ENCODE assay signal across 26 mouse cellular contexts in genomic region chr12:85378271-85378670, GRCm38 (mm10). TPM values are rescaled to one million over a fixed set of nuclear protein-coding genes. Genes with fewer than 3 reads are reported as not detected.
DNase-seq lines count a peak whose midpoint lies in the region; ATAC-seq and TF ChIP-seq lines count a peak whose summit lies in the region.
"Had no signal": no experiment of that assay in that cellular context is flagged by ENCODE, and none has a peak within 500 bp of the region (broad histone marks: within the 10 kb centered on the region; RNA-seq: fewer than 3 reads in every experiment).

No protein-coding gene starts in this region.

- no peak overlapping the region for H3K27ac ChIP-seq in intestine, postnatal 0 days (ENCODE audit: low read depth, low read length)
- H3K27ac ChIP-seq in intestine, embryonic 15.5 days, result no peak overlapping the region
- no peak overlapping the region for H3K27ac ChIP-seq in CH12.LX (ENCODE audit: insufficient read depth, low read depth)
- H3K27ac ChIP-seq: forebrain, embryonic 12.5 days; limb, embryonic 13.5 days; liver, embryonic 14.5 days; neural tube, embryonic 15.5 days had no signal

- TF ChIP-seq RAD21 in CH12.LX (IDR thresholded peaks at IDR 0.05; ENCODE audit: low read depth, low read length), result peak; percentile 55

- no peak for TF ChIP-seq EP300 in CH12.LX (IDR thresholded peaks at IDR 0.05; ENCODE audit: low read length)

- no peaks in the 10 kb centered on the region for H3K36me3 ChIP-seq in intestine, postnatal 0 days (ENCODE audit: control insufficient read depth, insufficient read depth)
- H3K36me3 ChIP-seq in intestine, embryonic 15.5 days, result no peaks in the 10 kb centered on the region
- no peaks in the 10 kb centered on the region for H3K36me3 ChIP-seq in CH12.LX (replicated peaks in 1 of 2; ENCODE audit: control insufficient read depth in 1 of 2, insufficient read depth in 1 of 2, low read length in 1 of 2)
- H3K36me3 ChIP-seq: forebrain, embryonic 12.5 days; limb, embryonic 13.5 days; neural tube, embryonic 15.5 days had no signal

- ATAC-seq in intestine, postnatal 0 days, result no peak
- no peak for ATAC-seq in intestine, embryonic 15.5 days
- ATAC-seq: hindbrain, embryonic 16.5 days; lung, postnatal 0 days had no signal

- no peaks in the 10 kb centered on the region for H3K27me3 ChIP-seq in intestine, postnatal 0 days (replicated peaks; ENCODE audit: control insufficient read depth, insufficient read depth, low read length)
- H3K27me3 ChIP-seq in intestine, embryonic 15.5 days (replicated peaks), result no peaks in the 10 kb centered on the region
- no peaks in the 10 kb centered on the region for H3K27me3 ChIP-seq in CH12.LX (replicated peaks)
- H3K27me3 ChIP-seq: forebrain, embryonic 12.5 days; limb, embryonic 13.5 days; neural tube, embryonic 15.5 days had no signal

- in situ Hi-C loops in CH12.LX (cut with MboI; ENCODE audit: low pct_ligation_motif_present, low pct_unique_long_range_greater_than_20kb, low sequenced_read_pairs), result loop anchor here (10.0 kb wide), 1 partner anchor 107 kb away; no protein-coding TSS in a partner anchor

- no peak for TF ChIP-seq POLR2A in CH12.LX (IDR thresholded peaks at IDR 0.05; ENCODE audit: low read depth, low read length)

- DNase-seq in 416B (ENCODE audit: low read depth) (peak; percentile 48), CH12.LX (ENCODE audit: extremely low read depth) (no peak)
- DNase-seq in induced T-regulatory cell, adult 2 months (ENCODE audit: low read depth), result peak; percentile 45
- DNase-seq in cerebellum, adult 18-20 months, result no peak
- DNase-seq in adrenal gland, postnatal 14 days, result no peak
- DNase-seq in adrenal gland, postnatal 25 days, result no peak
- DNase-seq: adrenal gland, adult 8-10 months; cerebellum, adult 11-12 months; cerebellum, postnatal 36 days; gastrocnemius, postnatal 10 days; heart, adult 18-20 months; heart, postnatal 4 days; kidney, adult 9 months; kidney, postnatal 25 days; layer of hippocampus, adult 9-11 months; midbrain, embryonic 14.5 days; right cerebral cortex, postnatal 25 days had no signal

- WGBS in intestine, postnatal 0 days, result 95% methylated on average over 2 of the region's 2 CpGs
- WGBS in intestine, embryonic 15.5 days, result 92% methylated on average over 2 of the region's 2 CpGs

- dilution Hi-C loops in CH12.LX (cut with MboI; ENCODE audit: extremely low pct_ligation_motif_present, extremely low pct_unique_long_range_greater_than_20kb, low sequenced_read_pairs), result no loop called here

- no peak overlapping the region for H3K9ac ChIP-seq in intestine, postnatal 0 days (ENCODE audit: low read depth, low read length)
- H3K9ac ChIP-seq in intestine, embryonic 15.5 days, result no peak overlapping the region
- H3K9ac ChIP-seq in CH12.LX (ENCODE audit: insufficient read depth, low read depth), result no peak overlapping the region
- H3K9ac ChIP-seq: forebrain, embryonic 12.5 days; limb, embryonic 13.5 days; liver, embryonic 14.5 days; neural tube, embryonic 15.5 days had no signal

- TF ChIP-seq CTCF in intestine, postnatal 0 days (IDR thresholded peaks at IDR 0.05; ENCODE audit: low read depth), result peak; percentile 50
- TF ChIP-seq CTCF in CH12.LX (conservative IDR thresholded peaks at IDR 0.05 in 1 of 2, IDR thresholded peaks at IDR 0.05 in 1 of 2; ENCODE audit: low read depth in 2 of 2, low read length in 2 of 2), result peak in 1 of 2 experiments; percentile 60; a peak in 2 of 4 replicates

- no peak overlapping the region for H3K4me3 ChIP-seq in intestine, postnatal 0 days (ENCODE audit: low read depth, low read length)
- H3K4me3 ChIP-seq in intestine, embryonic 15.5 days (replicated peaks), result no peak overlapping the region
- H3K4me3 ChIP-seq in CH12.LX (replicated peaks in 1 of 3; ENCODE audit: low read depth in 2 of 3, low read length in 2 of 3, poor library complexity in 1 of 3), result no peak overlapping the region
- H3K4me3 ChIP-seq: forebrain, embryonic 12.5 days; limb, embryonic 13.5 days; myocyte; neural tube, embryonic 15.5 days had no signal

- 0 out of 2 replicates have a peak, but pooled peaks cover 4% of the 10 kb centered on the region for H3K4me1 ChIP-seq in intestine, postnatal 0 days (replicated peaks; ENCODE audit: control insufficient read depth, insufficient read depth, low read length)
- H3K4me1 ChIP-seq in intestine, embryonic 15.5 days (replicated peaks), result no peaks in the 10 kb centered on the region
- H3K4me1 ChIP-seq in CH12.LX (ENCODE audit: control insufficient read depth in 1 of 2, insufficient read depth in 2 of 2), result peaks cover 0 to 3% of the 10 kb centered on the region in 2 experiments; a peak in 1 of 4 replicates
- H3K4me1 ChIP-seq: limb, embryonic 13.5 days had no signal

- H3K9me3 ChIP-seq in intestine, postnatal 0 days (ENCODE audit: control insufficient read depth), result no peaks in the 10 kb centered on the region
- no peaks in the 10 kb centered on the region for H3K9me3 ChIP-seq in intestine, embryonic 15.5 days
- no peaks in the 10 kb centered on the region for H3K9me3 ChIP-seq in CH12.LX (replicated peaks; ENCODE audit: low read length)
- H3K9me3 ChIP-seq: forebrain, embryonic 12.5 days; limb, embryonic 13.5 days; neural tube, embryonic 15.5 days had no signal

- H3K79me2 ChIP-seq in CH12.LX (replicated peaks; ENCODE audit: control insufficient read depth, extremely low read depth, insufficient read depth, poor library complexity, severe bottlenecking), result peaks cover 12% of the 10 kb centered on the region

- no peak overlapping the region for H3K4me2 ChIP-seq in intestine, postnatal 0 days (replicated peaks; ENCODE audit: low read depth)
- no peak overlapping the region for H3K4me2 ChIP-seq in intestine, embryonic 15.5 days (replicated peaks)
- no peak overlapping the region for H3K4me2 ChIP-seq in CH12.LX (ENCODE audit: insufficient read depth, low read depth, poor library complexity, severe bottlenecking)
- H3K4me2 ChIP-seq: forebrain, embryonic 12.5 days; limb, embryonic 13.5 days; neural tube, embryonic 15.5 days had no signal

TF ChIP-seq in CH12.LX, 34 proteins besides CTCF, POLR2A, EP300 and RAD21:
- TF ChIP-seq ZC3H11A (IDR thresholded peaks at IDR 0.05; ENCODE audit: low read depth, low read length), result 0 out of 2 replicates have a peak, but pooled peaks have one; percentile 2
- no peak for TF ChIP-seq HCFC1 (IDR thresholded peaks at IDR 0.05; ENCODE audit: low read depth, low read length)
- peak; percentile 39 for TF ChIP-seq SMC3 (IDR thresholded peaks at IDR 0.05; ENCODE audit: low read depth, low read length)

RNA-seq across cellular contexts. Expression of gene Tmed10, which starts 3.6 kb away (rescaled TPM):
- polyA plus RNA-seq in intestine, postnatal 0 days (2015; fragmentation: Nextera tagmentation; extraction: Ambion mirVana), result 328 TPM in 2 replicates
- polyA plus RNA-seq in intestine, embryonic 15.5 days (2015; fragmentation: Nextera tagmentation; extraction: Ambion mirVana), result 343 and 345 TPM in 2 replicates
- total RNA-seq in CH12.LX (2012; rRNA removed) (70.2 and 73.8 TPM in 2 replicates), CH12.LX (2014; rRNA removed) (59.8 and 60.0 TPM in 2 replicates)
- polyA plus RNA-seq in CH12.LX (2012; ENCODE audit: insufficient read length, low read depth), result 211 and 216 TPM in 2 replicates
- 236 and 243 TPM in 2 replicates for total RNA-seq in adrenal gland, postnatal 14 days (2021)
- total RNA-seq in adrenal gland, postnatal 25 days (2021), result 287 and 302 TPM in 2 replicates

RNA-seq across cellular contexts. Expression of gene Nek9, which starts 39.1 kb away (rescaled TPM):
- 10.2 and 10.3 TPM in 2 replicates for polyA plus RNA-seq in intestine, postnatal 0 days (2015; fragmentation: Nextera tagmentation; extraction: Ambion mirVana)
- 16.2 and 16.7 TPM in 2 replicates for polyA plus RNA-seq in intestine, embryonic 15.5 days (2015; fragmentation: Nextera tagmentation; extraction: Ambion mirVana)
- total RNA-seq in CH12.LX (2012; rRNA removed), result 23.5 and 27.4 TPM in 2 replicates
- total RNA-seq in CH12.LX (2014; rRNA removed), result 12.7 and 15.6 TPM in 2 replicates
- 30.9 and 32.0 TPM in 2 replicates for polyA plus RNA-seq in CH12.LX (2012; ENCODE audit: insufficient read length, low read depth)
- total RNA-seq in adrenal gland, postnatal 14 days (2021), result 65.7 and 66.2 TPM in 2 replicates
- total RNA-seq in adrenal gland, postnatal 25 days (2021), result 75.7 and 94.0 TPM in 2 replicates

Comparison
In these comparisons a context has a peak if more than half of its experiments do, and no peak if none do; other contexts are left out.
1. DNase-seq: peak in 416B (single experiment) and induced T-regulatory cell, adult 2 months (single experiment); none in CH12.LX (single experiment), cerebellum, adult 18-20 months (0 of 2), adrenal gland, postnatal 14 days (single experiment) and adrenal gland, postnatal 25 days (single experiment).